Mouse (Mus musculus): ENCODE measurements around the gene Gm28308.

DNA sequence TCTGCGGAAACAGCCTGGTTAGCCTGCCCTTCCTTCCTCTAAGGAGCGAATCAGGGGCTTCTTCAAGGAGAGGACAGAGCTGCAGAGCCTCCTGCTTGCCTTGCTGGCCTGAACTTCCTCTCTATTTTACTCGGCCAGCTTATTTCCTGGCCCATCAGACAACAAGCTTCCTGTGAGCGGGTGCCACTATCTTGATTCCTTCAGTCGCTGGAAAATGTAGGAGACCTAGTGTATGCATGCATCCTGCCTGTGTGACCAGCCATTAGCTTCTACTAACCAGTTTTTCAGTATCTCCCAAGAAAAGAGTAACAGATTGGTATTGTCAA is 42.3 kb downstream of the Gm28308 start:
- TF ChIP-seq GATA1 (IDR thresholded peaks at IDR 0.05; ENCODE audit: low read length) (no peak), TAL1 (IDR thresholded peaks at IDR 0.05; ENCODE audit: low read length) (no peak)
